Mouse (Mus musculus) liver, embryonic 16.5 days (tissue): Measurements from ENCODE around the gene Icosl. TPM values are rescaled to one million over a fixed set of nuclear protein-coding genes. Genes with fewer than 3 reads are reported as not detected.
"Not testable (repeated sequence)": the region's sequence is repeated elsewhere in the genome, so short reads cannot be mapped to it uniquely, and the experiment has no call there.

ENCODE experiments used
- ATAC-seq: fragments of 200-750 bp; cut with Nextera tagmentation; 2 replicates; pipeline ENCODE4 v1.8.0; 2017; ENCODE audit warnings: low read depth, mild to moderate bottlenecking, moderate number of reproducible peaks, moderate library complexity
- H3K27ac ChIP-seq: fragments of 300-500 bp; sonication (generic); 2 replicates; pipeline ENCODE4 v1.5.1; 2014; ENCODE audit warnings: mild to moderate bottlenecking, low read length
- H3K27me3 ChIP-seq: fragments of 300-500 bp; sonication (generic); 2 replicates; pipeline ENCODE4 v1.6.1; 2014; ENCODE audit warnings: low read depth, low read length, mixed read lengths; ENCODE audit not compliant: control insufficient read depth, insufficient read depth
- H3K36me3 ChIP-seq: fragments of 300-500 bp; sonication (generic); 2 replicates; pipeline ENCODE4 v1.6.1; 2014; ENCODE audit warnings: mild to moderate bottlenecking; ENCODE audit not compliant: control insufficient read depth, insufficient read depth
- H3K4me1 ChIP-seq: fragments of 300-500 bp; sonication (generic); 2 replicates; pipeline ENCODE4 v1.6.1; 2014; ENCODE audit warnings: low read depth, low read length, mixed read lengths; ENCODE audit not compliant: control insufficient read depth
- H3K4me2 ChIP-seq: fragments of 300-500 bp; sonication (generic); 2 replicates; pipeline ENCODE4 v1.6.1; 2014; ENCODE audit warnings: low read depth, low read length, mixed read lengths
- H3K4me3 ChIP-seq: fragments of 300-500 bp; sonication (generic); 2 replicates; pipeline ENCODE4 v1.5.1; 2014; ENCODE audit warnings: low read depth, mild to moderate bottlenecking, low read length
- H3K9ac ChIP-seq: fragments of 300-500 bp; sonication (generic); 2 replicates; pipeline ENCODE4 v1.6.1; 2014; ENCODE audit warnings: low read depth, low read length
- H3K9me3 ChIP-seq: fragments of 300-500 bp; sonication (generic); replicated peaks from 2 replicates; pipeline ENCODE4 v1.6.1; 2016; ENCODE audit warnings: low read length; ENCODE audit not compliant: control insufficient read depth
- whole genome bisulfite sequencing: fragments of 180-500 bp; shearing (Covaris S2); extraction: QIAGEN DNeasy Blood & Tissue Kit; methylation state at CpG from one replicate; pipeline ENCODE4 v1.1.7; 2014; ENCODE audit not compliant: insufficient replicate concordance; 5-methylcytosine and 5-hydroxymethylcytosine counted together
- polyA plus RNA-seq: library from polyadenylated mRNA; unstranded; fragments of >200 nt; fragmentation: Nextera tagmentation; extraction: Ambion mirVana; gene quantifications from 2 replicates; pipeline ENCODE4 v1.2.1, GENCODE M21; 2015

The Icosl gene
- polyA plus RNA-seq, 1 experiment from 2014 or later: 1.5 TPM

DNA sequence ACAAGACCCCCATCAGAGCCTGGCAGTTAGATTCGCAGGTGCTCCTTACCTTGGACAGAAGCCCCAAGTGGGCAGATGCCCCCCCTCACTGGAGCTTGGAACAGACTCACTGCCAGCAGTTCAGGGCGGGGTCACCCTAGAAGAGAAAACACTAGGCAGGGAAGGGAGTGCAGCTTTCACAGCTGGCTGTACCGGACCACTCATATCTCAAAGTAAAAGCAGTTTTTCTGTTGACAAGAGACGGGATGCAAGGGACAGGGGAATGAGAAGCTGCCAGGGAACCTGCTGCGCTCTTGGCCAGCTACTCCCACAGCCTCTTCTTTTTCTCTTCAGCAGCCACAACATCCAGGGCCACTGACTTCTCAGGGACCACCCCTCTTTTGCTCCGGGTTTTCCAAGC, 55.0 kb downstream of the Icosl start:
- not testable (repeated sequence) for ATAC-seq, H3K27ac ChIP-seq, H3K9me3 ChIP-seq, H3K36me3 ChIP-seq, H3K4me1 ChIP-seq, H3K9ac ChIP-seq, H3K4me3 ChIP-seq, H3K4me2 ChIP-seq, H3K27me3 ChIP-seq
- 31% methylated on average over 6 of the region's 6 CpGs for WGBS

DNA sequence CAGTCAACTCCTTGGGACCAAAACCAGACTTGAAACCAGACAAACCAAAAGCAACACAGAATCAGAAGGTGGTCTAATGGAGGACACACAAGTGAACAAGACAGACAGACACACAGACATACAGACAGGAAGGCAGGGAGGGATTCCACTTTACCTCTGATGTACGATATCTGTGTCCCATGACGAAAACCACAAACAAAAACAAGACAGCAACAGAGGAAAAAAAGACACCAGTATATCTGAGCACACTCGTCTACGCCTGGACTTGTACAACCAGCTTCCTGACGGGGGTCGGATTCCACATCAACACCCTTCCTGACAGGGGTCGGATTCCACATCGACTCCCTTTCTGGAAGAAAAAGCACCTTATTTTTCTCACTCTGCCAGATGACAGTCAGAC, 56.0 kb downstream of the Icosl start:
- not testable (repeated sequence) for H3K4me2 ChIP-seq, H3K9me3 ChIP-seq, H3K9ac ChIP-seq, H3K27ac ChIP-seq, H3K4me1 ChIP-seq, H3K27me3 ChIP-seq, ATAC-seq, H3K36me3 ChIP-seq, H3K4me3 ChIP-seq
- 53% methylated on average over 8 of the region's 8 CpGs for WGBS

DNA sequence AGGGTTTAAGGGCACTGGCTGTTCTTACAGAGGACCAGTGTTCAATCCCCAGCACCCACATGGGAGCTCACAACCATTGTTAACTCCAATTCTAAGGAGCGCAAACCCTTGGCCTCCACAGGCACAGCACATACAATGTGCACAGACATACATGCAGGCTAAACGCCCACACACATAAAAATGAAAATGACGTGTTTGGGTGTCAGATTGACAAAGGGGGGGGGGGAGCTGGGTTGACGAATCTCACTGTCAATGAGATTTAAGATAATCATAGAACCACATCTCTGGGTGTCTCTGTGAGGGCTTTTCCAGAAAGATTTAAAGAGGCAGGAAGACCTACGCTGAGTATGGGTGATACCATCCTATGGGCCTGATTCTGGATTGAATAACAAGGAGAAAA, 57.2 kb downstream of the Icosl start:
- H3K27me3 ChIP-seq: no peaks in the 10 kb centered on the region
- no peak overlapping the region for H3K4me3 ChIP-seq
- no peaks in the 10 kb centered on the region for H3K36me3 ChIP-seq
- no peak overlapping the region for H3K4me2 ChIP-seq
- H3K27ac ChIP-seq: no peak overlapping the region
- WGBS: 72% methylated on average over 5 of the region's 5 CpGs
- no peaks in the 10 kb centered on the region for H3K9me3 ChIP-seq
- H3K9ac ChIP-seq: no peak overlapping the region
- 0 out of 2 replicates have a peak, but pooled peaks cover 3% of the 10 kb centered on the region for H3K4me1 ChIP-seq
- no peak for ATAC-seq

DNA sequence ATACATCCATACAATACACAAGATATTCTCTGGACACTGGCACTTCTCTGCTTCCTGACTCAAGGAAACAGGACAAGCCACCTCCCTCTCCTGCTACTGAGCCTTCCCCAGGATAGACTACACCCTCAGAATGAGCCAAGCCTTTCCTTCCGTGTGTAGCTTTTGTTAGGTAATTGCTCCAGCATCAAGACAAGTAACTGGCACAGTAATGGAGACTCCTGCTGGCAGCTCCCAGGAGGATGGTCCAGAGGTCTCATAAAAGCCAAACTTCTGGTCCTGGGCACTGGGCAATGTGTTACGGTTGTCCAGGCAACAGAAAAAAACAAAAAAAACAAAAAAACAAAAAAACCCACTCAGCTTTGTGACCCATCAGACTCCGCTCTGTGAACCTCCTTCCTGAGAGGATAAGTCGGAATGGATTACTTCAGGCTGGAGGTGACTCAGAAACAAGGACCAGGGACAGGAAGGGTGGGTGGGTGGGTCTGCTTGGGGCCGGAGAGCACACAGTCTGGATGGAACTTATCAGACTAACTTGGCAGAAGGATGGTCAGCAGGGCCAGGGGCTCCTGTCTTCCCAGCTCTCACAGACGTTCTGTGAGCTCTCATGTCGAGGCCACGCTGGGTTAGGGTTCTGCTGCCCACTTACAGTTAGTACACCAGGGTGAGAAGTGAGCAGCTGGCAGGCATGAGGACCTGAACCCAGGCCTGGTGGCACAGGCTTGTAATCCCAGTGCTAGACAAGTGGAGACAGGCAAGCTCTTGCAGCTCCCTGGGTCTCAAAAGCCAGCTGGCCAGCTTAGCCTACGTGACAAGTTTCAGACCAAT, 58.2 kb downstream of the Icosl start:
- no peak overlapping the region for H3K9ac ChIP-seq
- no peaks in the 10 kb centered on the region for H3K36me3 ChIP-seq
- H3K27ac ChIP-seq: no peak overlapping the region
- 60% methylated on average over 9 of the region's 9 CpGs for WGBS
- ATAC-seq: no peak
- no peaks in the 10 kb centered on the region for H3K27me3 ChIP-seq
- 0 out of 2 replicates have a peak, but pooled peaks cover 3% of the 10 kb centered on the region for H3K4me1 ChIP-seq
- H3K9me3 ChIP-seq: no peaks in the 10 kb centered on the region
- no peak overlapping the region for H3K4me2 ChIP-seq
- no peak overlapping the region for H3K4me3 ChIP-seq

DNA sequence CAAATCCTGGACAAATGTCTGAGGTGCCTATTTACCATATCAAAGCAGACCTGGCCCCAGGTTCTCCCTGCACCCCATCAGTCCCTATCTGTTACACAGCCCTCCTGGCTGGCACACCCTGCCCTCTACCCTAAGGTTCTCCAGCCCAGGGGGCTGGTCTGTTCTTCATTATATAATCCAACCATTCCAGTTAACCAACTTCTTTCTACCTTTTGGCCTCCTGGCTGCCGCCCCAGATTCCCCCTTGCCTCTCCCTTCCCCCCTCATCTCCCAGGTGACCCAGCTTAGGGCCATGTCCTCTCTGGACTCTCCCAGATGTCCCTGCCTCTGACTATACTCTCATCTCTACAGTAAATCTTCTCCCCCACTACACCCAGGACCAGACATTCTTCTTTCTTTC, 58.8 kb downstream of the Icosl start:
- ATAC-seq: no peak
- no peaks in the 10 kb centered on the region for H3K9me3 ChIP-seq
- H3K9ac ChIP-seq: no peak overlapping the region
- H3K4me3 ChIP-seq: no peak overlapping the region
- no peak overlapping the region for H3K4me2 ChIP-seq
- no peaks in the 10 kb centered on the region for H3K27me3 ChIP-seq
- WGBS: 38% methylated on average over 1 of the region's 1 CpGs
- no peaks in the 10 kb centered on the region for H3K36me3 ChIP-seq
- 0 out of 2 replicates have a peak, but pooled peaks cover 3% of the 10 kb centered on the region for H3K4me1 ChIP-seq
- H3K27ac ChIP-seq: no peak overlapping the region

DNA sequence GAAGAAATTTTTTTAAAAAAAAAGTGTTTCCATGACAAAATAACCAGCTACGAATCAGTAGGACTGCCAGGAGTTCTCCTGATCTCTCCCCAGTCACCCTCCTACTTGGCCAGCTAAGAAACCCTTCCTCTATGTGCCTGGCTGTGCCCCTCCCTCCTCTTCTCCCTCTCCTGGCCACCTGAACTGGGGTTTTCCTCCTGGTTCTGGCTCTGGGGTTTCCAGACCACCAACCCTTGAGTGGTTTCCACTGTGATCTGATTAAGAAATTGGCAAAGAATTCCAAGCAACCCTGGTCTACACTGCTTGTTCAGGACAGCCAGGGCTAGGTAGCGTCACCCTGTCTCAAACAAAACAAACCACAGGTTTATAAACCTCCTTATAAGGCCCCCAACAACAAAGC, 59.5 kb downstream of the Icosl start:
- whole genome bisulfite sequencing: 43% methylated on average over 2 of the region's 2 CpGs
- ATAC-seq: no peak

DNA sequence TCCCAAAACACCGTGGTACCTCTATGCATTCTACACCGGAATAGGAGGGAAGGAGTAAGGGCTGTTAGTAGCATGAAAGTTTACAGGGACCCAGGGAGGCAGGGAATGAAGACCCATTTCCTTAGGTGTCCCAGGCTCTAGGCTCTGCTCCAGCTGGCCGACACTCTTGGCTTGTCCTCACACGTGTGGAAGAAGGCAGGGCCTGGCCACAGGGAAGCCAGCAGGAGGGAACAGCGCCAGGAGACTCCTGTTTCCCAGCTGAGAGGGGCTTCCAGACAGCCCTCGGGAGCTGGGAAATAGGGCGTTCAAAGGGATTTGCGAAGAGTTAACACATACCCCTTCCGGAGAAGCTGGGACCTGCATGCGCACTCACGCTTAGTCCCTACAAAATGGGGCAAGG, 60.3 kb downstream of the Icosl start:
- no peaks in the 10 kb centered on the region for H3K36me3 ChIP-seq
- no peak overlapping the region for H3K27ac ChIP-seq
- WGBS: 58% methylated on average over 11 of the region's 11 CpGs
- no peak overlapping the region for H3K9ac ChIP-seq
- no peak overlapping the region for H3K4me2 ChIP-seq
- no peak overlapping the region for H3K4me3 ChIP-seq
- H3K27me3 ChIP-seq: no peaks in the 10 kb centered on the region
- peaks cover 5% of the 10 kb centered on the region for H3K4me1 ChIP-seq
- H3K9me3 ChIP-seq: no peaks in the 10 kb centered on the region
- no peak for ATAC-seq

More for the DNA sequence above, 59.5 kb downstream of the Icosl start:
- H3K4me3 ChIP-seq: no peak overlapping the region
- no peak overlapping the region for H3K27ac ChIP-seq
- no peak overlapping the region for H3K4me2 ChIP-seq
- H3K9me3 ChIP-seq: no peaks in the 10 kb centered on the region
- H3K4me1 ChIP-seq: 0 out of 2 replicates have a peak, but pooled peaks cover 3% of the 10 kb centered on the region
- H3K27me3 ChIP-seq: no peaks in the 10 kb centered on the region
- no peak overlapping the region for H3K9ac ChIP-seq
- H3K36me3 ChIP-seq: no peaks in the 10 kb centered on the region

DNA sequence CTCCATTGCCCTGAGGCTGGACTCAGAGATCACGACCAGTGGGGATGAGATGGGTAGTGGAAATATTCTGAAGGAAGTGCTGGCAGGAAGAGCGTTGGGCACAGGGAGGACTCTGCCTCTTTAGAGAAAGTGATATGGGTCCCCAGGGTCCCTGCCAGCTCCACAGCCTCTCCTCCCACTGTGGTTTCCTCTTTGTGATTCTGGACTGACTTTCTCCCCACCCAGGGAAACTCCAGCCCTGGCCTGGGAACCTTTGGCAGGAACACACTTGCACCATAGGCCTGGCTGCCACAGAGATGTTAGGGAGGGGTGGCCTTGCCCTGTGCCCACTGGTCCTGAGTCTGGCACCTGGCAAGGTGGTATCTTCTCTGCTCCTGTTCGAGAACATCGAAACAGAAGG, 60.9 kb downstream of the Icosl start:
- H3K4me1 ChIP-seq: peaks cover 11% of the 10 kb centered on the region
- H3K4me3 ChIP-seq: no peak overlapping the region
- H3K27me3 ChIP-seq: no peaks in the 10 kb centered on the region
- H3K9me3 ChIP-seq: no peaks in the 10 kb centered on the region
- WGBS: 52% methylated on average over 4 of the region's 4 CpGs
- no peak for ATAC-seq
- H3K27ac ChIP-seq: no peak overlapping the region
- H3K36me3 ChIP-seq: no peaks in the 10 kb centered on the region
- no peak overlapping the region for H3K4me2 ChIP-seq
- no peak overlapping the region for H3K9ac ChIP-seq
